Mouse (Mus musculus): ENCODE results near the gene Pknox1. TPM values are rescaled to one million over a fixed set of nuclear protein-coding genes. Genes with fewer than 3 reads are reported as not detected.
"Not testable (repeated sequence)": the region's sequence is repeated elsewhere in the genome, so short reads cannot be mapped to it uniquely, and the experiment has no call there.

The Pknox1 gene
- polyA plus RNA-seq, 1 experiment, result 26.8 TPM

GRCm38 (mm10) chr17:31547974-31548373 is 16.6 kb upstream of the Pknox1 start:
- no peak for DNase-seq
- no peak overlapping the region for H3K4me3 ChIP-seq (replicated peaks; ENCODE audit: extremely low read depth, low read depth, low read length)
- TF ChIP-seq POLR2A (IDR thresholded peaks at IDR 0.05; ENCODE audit: borderline replicate concordance, extremely low read depth, low read depth, low read length), result no peak
- TF ChIP-seq CTCF (IDR thresholded peaks at IDR 0.05; ENCODE audit: insufficient read depth, low read length), result no peak
- 65% methylated on average over 3 of the region's 3 CpGs for WGBS
- no peaks in the 10 kb centered on the region for H3K4me1 ChIP-seq (ENCODE audit: control insufficient read depth, insufficient read depth, low read length)

GRCm38 (mm10) chr17:31549389-31549788 is 15.1 kb upstream of the Pknox1 start:
- 63% methylated on average over 8 of the region's 8 CpGs for WGBS
- TF ChIP-seq POLR2A (IDR thresholded peaks at IDR 0.05; ENCODE audit: borderline replicate concordance, extremely low read depth, low read depth, low read length), result no peak
- TF ChIP-seq CTCF (IDR thresholded peaks at IDR 0.05; ENCODE audit: insufficient read depth, low read length), result no peak
- no peak for DNase-seq
- Histone ChIP-seq H3K4me3 (replicated peaks; ENCODE audit: extremely low read depth, low read depth, low read length) (no peak overlapping the region), H3K4me1 (ENCODE audit: control insufficient read depth, insufficient read depth, low read length) (no peaks in the 10 kb centered on the region)

- H3K4me1 ChIP-seq (ENCODE audit: control insufficient read depth, insufficient read depth, low read length); DNase-seq; H3K4me3 ChIP-seq (replicated peaks; ENCODE audit: extremely low read depth, low read depth, low read length): not testable (repeated sequence)
- 96% methylated on average over 23 of the region's 23 CpGs for WGBS
These were observed 11.9 kb upstream of the Pknox1 start for GRCm38 (mm10) chr17:31552601-31553000.

- Histone ChIP-seq H3K4me1 (ENCODE audit: control insufficient read depth, insufficient read depth, low read length) (no peaks in the 10 kb centered on the region), H3K4me3 (replicated peaks; ENCODE audit: extremely low read depth, low read depth, low read length) (no peak overlapping the region)
- DNase-seq, result no peak
- 66% methylated on average over 4 of the region's 4 CpGs for WGBS
- TF ChIP-seq CTCF (IDR thresholded peaks at IDR 0.05; ENCODE audit: insufficient read depth, low read length), result no peak
- no peak for TF ChIP-seq POLR2A (IDR thresholded peaks at IDR 0.05; ENCODE audit: borderline replicate concordance, extremely low read depth, low read depth, low read length)
These were observed 8.3 kb upstream of the Pknox1 start for GRCm38 (mm10) chr17:31556253-31556652.

- WGBS, result 54% methylated on average over 11 of the region's 11 CpGs
- TF ChIP-seq CTCF (IDR thresholded peaks at IDR 0.05; ENCODE audit: insufficient read depth, low read length), result no peak
- no peak for TF ChIP-seq POLR2A (IDR thresholded peaks at IDR 0.05; ENCODE audit: borderline replicate concordance, extremely low read depth, low read depth, low read length)
- H3K4me3 ChIP-seq (replicated peaks; ENCODE audit: extremely low read depth, low read depth, low read length), result peak overlapping the region; percentile 35
- H3K4me1 ChIP-seq (ENCODE audit: control insufficient read depth, insufficient read depth, low read length), result no peaks in the 10 kb centered on the region
- DNase-seq, result no peak
These were observed 7.2 kb upstream of the Pknox1 start for GRCm38 (mm10) chr17:31557124-31557880.

- no peak for DNase-seq
- TF ChIP-seq POLR2A (IDR thresholded peaks at IDR 0.05; ENCODE audit: borderline replicate concordance, extremely low read depth, low read depth, low read length) (no peak), CTCF (IDR thresholded peaks at IDR 0.05; ENCODE audit: insufficient read depth, low read length) (no peak)
- H3K4me1 ChIP-seq (ENCODE audit: control insufficient read depth, insufficient read depth, low read length), result no peaks in the 10 kb centered on the region
- no peak overlapping the region for H3K4me3 ChIP-seq (replicated peaks; ENCODE audit: extremely low read depth, low read depth, low read length)
- WGBS, result 77% methylated on average over 10 of the region's 10 CpGs
These were observed 6.5 kb upstream of the Pknox1 start for GRCm38 (mm10) chr17:31557947-31558542.

- 83% methylated on average over 11 of the region's 11 CpGs for WGBS
- no peak overlapping the region for H3K4me3 ChIP-seq (replicated peaks; ENCODE audit: extremely low read depth, low read depth, low read length)
- H3K4me1 ChIP-seq (ENCODE audit: control insufficient read depth, insufficient read depth, low read length), result peaks cover 4% of the 10 kb centered on the region; the same call in 1 of the 2 replicates
- no peak for DNase-seq
- TF ChIP-seq CTCF (IDR thresholded peaks at IDR 0.05; ENCODE audit: insufficient read depth, low read length) (no peak), POLR2A (IDR thresholded peaks at IDR 0.05; ENCODE audit: borderline replicate concordance, extremely low read depth, low read depth, low read length) (no peak)
These were observed 5.3 kb upstream of the Pknox1 start for GRCm38 (mm10) chr17:31559021-31559789.

GRCm38 (mm10) chr17:31563632-31564014 is 911 bp upstream of the Pknox1 start:
- Histone ChIP-seq H3K4me1 (ENCODE audit: control insufficient read depth, insufficient read depth, low read length) (peaks cover 19% of the 10 kb centered on the region), H3K4me3 (replicated peaks; ENCODE audit: extremely low read depth, low read depth, low read length) (peak overlapping the region; percentile 78)
- TF ChIP-seq POLR2A (IDR thresholded peaks at IDR 0.05; ENCODE audit: borderline replicate concordance, extremely low read depth, low read depth, low read length) (no peak), CTCF (IDR thresholded peaks at IDR 0.05; ENCODE audit: insufficient read depth, low read length) (no peak)
- peak; percentile 59 for DNase-seq
- 8% methylated on average over 12 of the region's 12 CpGs for WGBS

- TF ChIP-seq CTCF (IDR thresholded peaks at IDR 0.05; ENCODE audit: insufficient read depth, low read length), result no peak
- TF ChIP-seq POLR2A (IDR thresholded peaks at IDR 0.05; ENCODE audit: borderline replicate concordance, extremely low read depth, low read depth, low read length), result no peak
- DNase-seq, result no peak
- peak overlapping the region; percentile 88 for H3K4me3 ChIP-seq (replicated peaks; ENCODE audit: extremely low read depth, low read depth, low read length)
- 3% methylated on average over 26 of the region's 44 CpGs for WGBS
- peaks cover 21% of the 10 kb centered on the region for H3K4me1 ChIP-seq (ENCODE audit: control insufficient read depth, insufficient read depth, low read length)
These were observed 265 bp downstream of the Pknox1 start for GRCm38 (mm10) chr17:31564858-31565140.
